Mouse (Mus musculus) layer of hippocampus, adult 9-10 months (tissue): ENCODE results near the gene Gm21060.
"Not testable (repeated sequence)": the region's sequence is repeated elsewhere in the genome, so short reads cannot be mapped to it uniquely, and the experiment has no call there.

Experiments used
- DNase-seq: peaks from one replicate; pipeline ENCODE4 v3.0.0; 2022; ENCODE audit warnings: low spot score

Gm21060 gene

DNA sequence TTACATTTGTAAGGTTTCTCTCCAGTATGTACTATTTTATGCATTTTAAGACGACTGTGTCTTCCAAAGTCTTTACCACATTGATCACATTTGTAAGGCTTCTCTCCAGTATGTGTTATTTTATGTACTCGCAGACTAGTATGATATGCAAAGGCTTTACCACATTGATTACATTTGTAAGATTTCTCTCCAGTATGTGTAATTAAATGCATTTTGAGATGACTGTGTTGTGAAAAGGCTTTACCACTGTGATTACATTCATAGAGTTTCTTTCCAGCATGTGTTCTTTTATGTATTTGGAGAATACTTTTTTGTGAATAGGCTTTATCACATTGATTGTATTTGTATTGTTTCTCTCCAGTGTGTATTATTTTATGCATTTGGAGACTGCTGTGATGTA, at the start of gene Gm21060:
Gene Gm21060 (minus strand): TSS at position 101 of the 400 bp plus-strand sequence.
- DNase-seq: no peak

DNA sequence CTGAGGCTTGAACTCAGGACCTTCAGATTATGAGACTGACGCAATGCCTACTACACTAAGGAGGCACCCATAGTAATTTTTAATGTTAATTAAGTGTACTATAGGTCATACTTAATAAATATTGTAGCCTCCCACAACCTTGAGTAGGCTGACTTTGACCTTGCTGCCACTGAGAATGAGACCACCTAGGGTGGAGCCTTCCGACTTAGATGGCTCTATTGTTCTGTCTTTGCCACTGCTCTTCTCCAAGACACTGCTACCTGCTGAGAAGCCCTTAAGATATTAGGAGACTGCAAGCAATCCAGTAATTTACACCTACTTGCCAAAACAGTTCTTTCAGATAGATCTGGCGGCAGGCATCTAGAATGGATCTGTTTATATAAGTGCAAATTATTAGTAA, 24.0 kb upstream of the Gm21060 start:
- DNase-seq: not testable (repeated sequence)

DNA sequence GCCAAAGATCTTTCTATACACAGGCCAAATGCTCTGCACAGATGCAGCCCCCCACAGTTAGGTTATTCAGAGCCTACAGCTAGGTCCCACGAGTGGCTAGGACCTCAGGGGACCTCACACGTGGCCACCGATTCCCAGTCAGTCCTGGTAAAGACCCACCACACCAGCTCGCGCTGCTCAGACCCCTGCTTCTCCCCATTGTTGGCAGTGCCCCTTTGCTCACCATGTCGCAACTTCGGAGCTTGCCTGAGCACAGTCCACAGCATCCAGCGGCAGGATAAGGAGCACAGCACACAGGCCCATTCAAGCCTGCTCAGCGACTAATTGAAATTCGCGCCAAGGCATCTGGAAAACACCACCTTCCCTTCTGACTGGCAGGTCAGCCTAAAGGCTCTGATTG, 16.3 kb upstream of the Gm21060 start:
- DNase-seq: not testable (repeated sequence)

DNA sequence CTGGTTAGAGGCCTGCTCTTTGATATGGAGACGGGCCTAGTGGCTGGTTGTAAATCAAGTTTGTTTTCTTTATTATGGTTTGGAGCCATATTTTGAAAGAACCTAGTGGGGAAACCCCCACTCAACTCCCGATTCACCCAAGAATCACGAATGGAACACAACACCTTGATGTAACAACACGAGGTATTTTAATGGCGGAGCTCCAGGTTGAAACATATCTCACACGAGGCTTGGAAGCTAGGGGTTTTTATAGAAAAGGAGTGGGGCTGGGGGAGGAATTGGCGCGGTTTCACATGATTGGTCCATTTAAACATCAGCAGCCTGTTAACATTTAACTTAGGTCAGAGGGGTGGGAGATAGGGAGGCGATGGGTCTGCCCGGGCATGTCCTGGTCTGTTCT, 15.5 kb upstream of the Gm21060 start:
- not testable (repeated sequence) for DNase-seq

DNA sequence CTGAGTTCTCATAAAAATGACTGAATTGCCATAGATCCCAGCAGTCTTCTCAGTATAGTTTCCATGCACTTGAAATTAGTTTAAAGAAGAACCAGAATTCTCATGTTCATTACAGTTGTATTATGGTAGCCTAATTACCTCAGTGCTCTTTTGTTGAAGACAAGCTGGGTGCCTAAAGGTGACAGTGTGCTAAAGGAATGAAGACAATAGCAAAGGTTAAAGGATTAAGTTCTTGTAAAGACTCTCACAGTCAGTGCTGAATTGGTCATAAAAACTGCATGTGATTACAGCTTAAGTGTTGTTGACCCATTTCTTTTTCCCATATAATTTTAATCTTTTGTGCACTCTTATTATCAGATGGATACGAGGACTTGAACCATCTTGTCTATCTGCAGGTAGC, 11.2 kb upstream of the Gm21060 start:
- not testable (repeated sequence) for DNase-seq

DNA sequence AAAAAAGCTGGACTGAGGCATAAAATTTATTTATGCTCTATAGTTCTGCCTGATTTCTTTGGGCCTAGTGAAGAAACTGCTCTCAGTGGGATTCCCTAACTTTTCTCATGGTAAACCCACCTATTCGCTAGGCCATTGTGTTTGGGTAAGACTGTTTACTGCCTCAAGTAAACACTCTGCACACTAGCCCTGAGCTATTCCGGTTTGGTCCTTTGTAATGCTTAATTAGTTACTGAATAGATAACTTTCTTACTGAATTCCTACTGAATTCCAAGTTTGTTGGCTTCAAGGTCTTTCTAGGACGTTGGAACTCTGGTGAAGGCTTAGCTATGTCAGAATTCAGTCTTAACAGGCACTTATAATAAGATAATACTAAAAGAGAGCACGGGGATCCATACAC, 11.8 kb downstream of the Gm21060 start:
- not testable (repeated sequence) for DNase-seq

DNA sequence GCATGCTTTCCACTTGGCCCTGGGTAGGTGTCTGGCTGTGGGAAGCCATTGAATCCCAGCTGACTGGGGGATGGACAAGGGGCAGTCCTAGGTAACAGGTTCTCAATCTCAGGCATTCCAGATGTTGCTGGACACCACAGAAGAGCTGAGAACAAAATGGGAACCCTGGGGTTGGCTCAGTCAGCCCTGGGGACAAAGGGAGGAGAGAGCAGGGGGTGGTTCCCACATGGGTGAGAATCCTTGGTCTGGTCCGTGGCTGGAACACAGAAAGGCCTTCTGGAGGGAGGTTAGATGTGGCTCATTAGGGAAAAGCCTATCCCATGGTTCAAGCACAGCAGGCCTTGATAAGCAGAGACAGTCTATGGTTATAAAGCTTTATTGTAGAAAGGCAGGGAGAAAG, 13.3 kb downstream of the Gm21060 start:
- DNase-seq: no peak

DNA sequence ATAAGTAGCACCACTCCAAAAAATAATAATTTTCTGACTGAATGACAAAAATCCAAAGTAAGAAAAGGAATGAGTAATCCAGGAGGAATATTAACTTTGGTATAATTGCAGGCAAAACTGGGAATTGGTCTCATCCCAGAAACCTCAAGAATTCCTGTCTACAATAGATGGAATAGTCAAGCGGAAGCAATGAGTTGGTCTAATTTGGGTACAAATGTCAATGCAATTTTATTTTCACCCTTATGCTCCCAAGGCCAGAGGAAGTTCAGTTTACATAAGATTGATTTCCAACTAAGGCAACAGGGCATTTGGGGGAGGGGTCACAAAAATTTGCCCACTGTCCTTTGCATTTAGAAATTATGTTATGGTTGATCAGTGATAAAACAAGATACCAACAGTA, 21.4 kb downstream of the Gm21060 start:
- DNase-seq: no peak

DNA sequence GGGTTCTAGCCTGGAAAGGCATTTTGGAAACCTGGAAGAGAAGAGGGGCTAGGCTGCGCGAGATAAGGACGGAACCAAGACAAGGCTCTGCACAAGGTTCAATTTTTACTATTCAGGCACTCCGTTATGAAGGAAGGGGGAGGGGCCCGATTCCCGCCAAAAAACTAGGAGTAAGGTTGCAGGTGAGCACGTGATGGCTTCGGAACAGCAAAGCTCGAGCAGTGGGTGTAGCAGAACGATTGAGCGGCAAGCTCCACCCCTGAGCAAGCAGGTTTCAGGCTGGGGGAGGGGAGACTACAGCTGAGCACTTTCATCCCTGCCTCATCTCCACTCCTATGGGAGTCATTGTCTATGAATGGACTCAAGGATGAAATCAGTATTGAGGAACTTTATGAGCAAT, 27.7 kb downstream of the Gm21060 start:
- DNase-seq: not testable (repeated sequence)

DNA sequence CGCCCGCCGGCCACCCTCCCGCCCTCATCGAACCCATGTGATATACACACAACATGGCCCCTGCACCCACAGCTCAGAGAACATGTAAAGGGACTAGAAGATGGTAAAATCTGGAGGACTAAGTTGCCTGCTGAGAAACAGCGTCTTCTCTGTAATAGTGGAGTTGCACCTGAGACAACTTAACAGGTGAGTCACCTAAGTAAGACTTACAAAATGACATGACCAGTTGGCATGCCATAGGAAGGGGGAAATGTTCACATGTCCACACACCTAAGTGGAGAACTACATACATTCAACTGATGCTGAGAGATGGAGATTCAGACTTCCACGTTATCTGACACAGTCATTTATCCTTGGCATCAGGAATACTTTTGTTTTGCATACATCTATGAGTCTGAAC, 29.7 kb downstream of the Gm21060 start:
- no peak for DNase-seq

DNA sequence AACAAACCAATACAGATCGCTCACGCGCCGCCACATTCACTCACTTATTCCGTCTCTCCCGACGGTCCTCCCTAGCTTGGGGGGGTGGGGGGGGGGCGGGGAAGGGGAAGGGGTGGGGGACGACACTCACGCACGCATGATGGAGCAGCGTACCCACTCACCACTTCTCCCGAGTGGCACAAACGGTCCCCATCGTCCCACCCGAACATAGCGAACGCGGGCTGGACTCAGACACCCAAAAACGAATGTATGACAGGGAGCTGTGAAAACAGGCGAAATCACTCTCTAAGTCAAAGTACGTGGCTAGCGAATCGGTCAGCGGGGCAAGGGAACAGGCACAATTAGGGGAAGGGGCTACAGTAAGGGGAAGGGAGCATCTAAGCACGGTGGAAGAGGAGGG, 30.2 kb downstream of the Gm21060 start:
- DNase-seq: no peak

DNA sequence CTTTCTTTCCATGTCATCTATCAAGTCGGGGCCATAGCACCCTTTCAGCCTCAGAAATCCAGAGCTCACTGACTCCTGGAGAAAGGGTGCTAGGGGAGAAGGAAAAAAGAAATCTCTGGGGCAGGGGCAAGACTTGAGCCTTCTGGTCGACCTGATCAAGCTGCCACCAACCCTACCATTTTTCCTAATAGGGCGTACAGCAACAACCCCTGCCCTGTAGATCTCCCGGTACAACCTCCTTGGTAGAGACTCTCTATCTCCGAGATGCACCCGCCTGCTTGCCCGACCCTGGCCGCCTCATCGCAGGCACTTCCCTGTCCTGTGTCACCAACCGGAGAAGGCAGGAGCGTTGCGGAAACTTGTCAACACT, 30.6 kb downstream of the Gm21060 start:
- peak; percentile 4 for DNase-seq

DNA sequence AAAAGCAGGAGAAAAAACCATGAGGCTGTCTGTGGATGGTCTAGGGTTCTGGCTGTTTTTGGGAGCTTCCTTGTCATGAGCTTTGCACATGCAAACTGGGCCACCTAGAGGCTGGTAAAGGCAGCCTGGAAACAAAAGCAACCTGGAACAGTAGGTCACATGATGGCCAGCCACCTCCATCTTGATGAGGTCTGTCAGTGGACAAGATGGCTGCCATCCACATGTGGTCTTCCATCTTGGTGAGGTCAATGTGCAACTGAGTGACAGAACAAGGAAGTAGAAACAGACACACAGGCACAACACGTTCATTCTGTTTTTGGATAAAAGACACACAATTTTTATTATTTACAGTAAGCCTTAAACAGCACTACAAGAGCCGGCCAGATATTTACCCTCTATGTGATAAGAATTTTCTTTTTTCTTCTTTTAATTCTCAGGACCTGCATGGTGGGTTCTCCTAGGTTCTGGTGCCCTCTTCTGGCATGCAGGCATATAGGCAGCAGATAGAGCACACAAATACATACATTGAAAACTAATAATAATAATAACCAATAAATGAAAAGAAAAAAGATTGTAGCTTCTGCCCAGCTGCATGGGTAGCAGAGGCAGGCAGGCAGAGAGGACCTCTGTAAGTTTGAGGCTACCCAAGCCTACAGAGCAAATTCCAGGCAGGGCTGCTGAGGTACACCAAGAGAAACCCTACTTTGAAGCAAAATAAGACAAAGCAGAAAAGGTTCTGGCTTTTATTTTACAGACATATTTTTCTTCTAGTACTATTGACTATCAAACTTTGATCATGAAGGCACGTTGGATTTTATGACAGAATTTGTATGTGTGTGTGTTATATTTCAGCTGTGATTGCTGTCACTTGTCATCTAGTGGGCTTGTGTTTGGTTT, 31.3 kb downstream of the Gm21060 start:
- DNase-seq: peak; percentile 68

DNA sequence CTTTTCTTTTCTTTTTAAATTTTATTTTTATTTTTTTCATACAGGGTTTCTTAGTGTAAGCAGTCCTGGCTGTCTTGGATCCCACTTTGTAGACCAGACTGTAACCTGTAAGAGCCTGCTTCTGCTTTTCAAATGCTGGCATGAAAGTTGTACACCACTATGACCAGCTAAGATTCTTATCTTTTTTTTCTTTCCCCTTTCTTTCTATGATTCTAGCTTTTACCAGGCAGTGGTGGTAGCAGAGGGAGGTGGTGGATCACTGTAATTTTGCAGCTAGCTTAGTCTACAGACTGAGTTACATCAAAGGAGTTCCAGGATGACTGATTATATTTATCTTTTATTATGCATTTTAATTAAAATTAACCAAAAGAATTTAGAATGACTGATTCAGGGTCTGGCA, 31.9 kb downstream of the Gm21060 start:
- DNase-seq: no peak

DNA sequence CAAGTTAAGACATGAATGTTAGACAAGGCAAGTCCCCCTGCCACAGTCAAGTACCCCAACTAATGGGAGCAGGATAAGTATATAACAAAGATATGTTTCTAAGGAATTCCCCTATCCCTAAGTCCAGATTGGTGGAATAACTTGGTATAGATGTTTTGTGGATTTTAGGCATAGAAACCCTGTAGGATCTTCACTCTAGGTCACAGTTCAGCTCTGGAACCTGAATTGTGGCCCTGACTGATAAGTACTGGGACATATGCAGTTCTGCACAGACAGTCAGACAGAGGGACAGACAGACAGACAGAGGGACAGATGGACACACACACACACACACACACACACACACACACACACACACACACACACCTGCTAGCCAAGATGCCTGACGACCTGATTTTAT, 32.6 kb downstream of the Gm21060 start:
- no peak for DNase-seq

DNA sequence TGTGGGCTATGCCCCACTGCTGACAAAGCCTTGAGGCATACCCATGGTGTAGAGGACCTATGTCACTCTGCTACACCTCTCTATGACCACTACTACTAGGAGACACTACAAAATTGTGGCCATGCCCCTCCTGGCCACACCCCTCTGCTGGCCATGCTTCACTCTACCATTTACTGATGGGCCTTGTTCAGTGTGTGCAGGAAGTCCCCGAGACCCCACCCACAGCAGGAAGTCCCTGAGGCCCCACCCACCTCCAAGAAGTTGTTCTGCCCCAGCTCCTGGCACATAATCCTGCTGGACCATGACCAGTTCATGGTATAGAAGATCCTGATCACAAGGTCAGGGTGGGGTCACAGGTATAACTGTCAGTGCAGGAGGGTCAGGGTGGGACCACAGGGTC, 35.6 kb downstream of the Gm21060 start:
- DNase-seq: no peak

DNA sequence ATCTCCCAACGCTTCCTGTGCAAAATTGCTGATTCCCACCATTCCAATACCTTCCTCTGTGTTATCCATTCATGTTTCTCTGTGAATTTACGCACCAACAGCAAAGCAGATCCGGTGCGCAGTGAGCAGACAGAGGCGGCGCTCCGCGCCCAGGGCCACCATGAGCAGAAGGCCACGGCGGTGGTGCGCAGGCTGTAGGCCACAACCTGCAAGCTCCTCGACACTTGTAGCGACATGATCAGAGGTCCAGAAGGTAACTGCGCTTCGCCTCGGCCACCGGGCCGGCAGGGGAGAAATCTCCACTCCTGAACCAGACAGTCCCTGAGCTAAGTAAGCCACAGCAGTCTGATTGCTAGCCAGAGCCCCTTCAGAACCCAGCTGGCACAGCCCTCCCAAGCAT, 39.1 kb downstream of the Gm21060 start:
- no peak for DNase-seq

DNA sequence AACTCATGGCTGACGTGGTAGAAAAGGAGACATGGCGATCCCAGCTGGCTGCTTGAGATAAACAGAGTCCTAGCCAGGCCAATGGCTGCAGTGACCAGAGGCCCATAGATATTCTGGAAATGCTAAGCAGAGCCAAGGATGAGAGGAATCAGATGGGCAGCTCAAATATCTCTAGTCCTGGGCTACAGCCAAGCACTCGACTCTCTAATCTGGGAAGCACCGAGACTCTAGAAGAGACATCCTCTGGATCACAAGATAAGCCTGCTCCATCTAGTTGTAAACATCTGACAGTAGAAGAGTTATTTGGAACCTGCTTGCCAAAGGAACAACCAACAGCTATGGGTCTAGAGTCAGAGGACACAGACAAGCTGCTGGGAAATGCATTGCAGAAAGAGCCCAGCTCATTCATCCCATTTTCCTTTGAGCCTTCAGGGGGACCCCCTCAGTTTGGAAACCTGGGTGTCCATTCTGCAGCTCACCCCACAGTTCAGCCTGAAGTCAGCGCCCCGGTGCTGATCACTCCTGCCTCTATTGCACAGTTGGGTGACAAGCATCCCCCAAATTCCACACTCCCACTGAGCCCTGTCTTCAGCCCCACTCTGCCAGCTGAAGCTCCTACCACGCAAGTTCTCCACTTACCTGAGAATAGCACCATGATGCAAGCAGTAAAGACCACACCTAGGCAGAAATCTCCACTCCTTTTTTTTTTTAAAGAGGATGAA, 40.5 kb downstream of the Gm21060 start:
- no peak for DNase-seq

DNA sequence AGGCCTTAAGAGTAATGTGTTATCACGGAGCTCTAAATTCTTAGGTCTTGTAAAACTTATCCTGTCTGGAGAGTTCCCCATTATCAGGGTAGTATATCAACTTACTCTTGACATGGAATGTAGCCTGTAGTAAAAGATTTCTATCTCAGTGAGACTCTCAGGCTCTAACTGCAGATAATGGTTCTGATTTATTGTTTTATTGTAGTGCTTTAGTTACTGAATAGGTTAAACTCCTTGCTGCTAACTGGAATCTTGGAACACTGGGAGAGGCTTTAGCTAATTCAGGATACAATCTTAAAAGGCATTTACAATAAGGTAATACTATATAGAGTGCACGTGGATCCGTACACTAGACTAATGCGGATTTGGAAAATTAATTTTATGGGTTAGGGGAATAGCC, 49.5 kb downstream of the Gm21060 start:
- not testable (repeated sequence) for DNase-seq
